Mouse (Mus musculus): ENCODE results near the gene Cdh18.

Gene Cdh18

GRCm38 (mm10) chr15:23430021-23430420 is 881.2 kb downstream of the Cdh18 start:
- no peak for DNase-seq (ENCODE audit: inconsistent age in 2 of 2, low spot score in 1 of 2)

GRCm38 (mm10) chr15:23448542-23448941 is 899.7 kb downstream of the Cdh18 start:
- no peak for DNase-seq (ENCODE audit: inconsistent age in 2 of 2, low spot score in 1 of 2)

- DNase-seq (ENCODE audit: inconsistent age in 2 of 2, low spot score in 1 of 2): no peak
Measured at GRCm38 (mm10) chr15:23452098-23452625, 903.3 kb downstream of the Cdh18 start.

- no peak for DNase-seq (ENCODE audit: inconsistent age in 2 of 2, low spot score in 1 of 2)
Measured at GRCm38 (mm10) chr15:23453331-23453730, 904.5 kb downstream of the Cdh18 start.

GRCm38 (mm10) chr15:23455344-23455743 is 906.5 kb downstream of the Cdh18 start:
- no peak for DNase-seq (ENCODE audit: inconsistent age in 2 of 2, low spot score in 1 of 2)

GRCm38 (mm10) chr15:23457401-23457800 is 908.6 kb downstream of the Cdh18 start:
- no peak for DNase-seq (ENCODE audit: inconsistent age in 2 of 2, low spot score in 1 of 2)

GRCm38 (mm10) chr15:23470527-23471475 is 922.0 kb downstream of the Cdh18 start:
- no peak for DNase-seq (ENCODE audit: inconsistent age in 2 of 2, low spot score in 1 of 2)

- DNase-seq (ENCODE audit: inconsistent age in 2 of 2, low spot score in 1 of 2): peak in 1 of 2 experiments; percentile 58
Measured at GRCm38 (mm10) chr15:23486306-23486705, 937.5 kb downstream of the Cdh18 start.

GRCm38 (mm10) chr15:23506480-23506879 is 957.7 kb downstream of the Cdh18 start:
- no peak for DNase-seq (ENCODE audit: inconsistent age in 2 of 2, low spot score in 1 of 2)

GRCm38 (mm10) chr15:23509694-23510093 is 960.9 kb downstream of the Cdh18 start:
- no peak for DNase-seq (ENCODE audit: inconsistent age in 2 of 2, low spot score in 1 of 2)

GRCm38 (mm10) chr15:23515786-23516185 is 967.0 kb downstream of the Cdh18 start:
- DNase-seq (ENCODE audit: inconsistent age in 2 of 2, low spot score in 1 of 2): no peak

GRCm38 (mm10) chr15:23518079-23518478 is 969.3 kb downstream of the Cdh18 start:
- DNase-seq (ENCODE audit: inconsistent age in 2 of 2, low spot score in 1 of 2): no peak
